Mouse (Mus musculus): ENCODE measurements at regions not wholly inside any gene's neighbourhood (a gene's known extent, or its start where the extent isn't known, plus 50 kb on each side); places are given as distances from the start of the nearest gene placed in this dataset.

GRCm38 (mm10) chr9:46586818-46587217 is 267.0 kb upstream of the 4931429L15Rik start:
- Histone ChIP-seq H3K27ac (ENCODE audit: insufficient read depth, low read length) (no peak overlapping the region), H3K4me1 (ENCODE audit: control insufficient read depth, insufficient read depth, low read length) (no peaks in the 10 kb centered on the region), H3K4me3 (replicated peaks; ENCODE audit: insufficient read depth, low read depth, low read length) (no peak overlapping the region), H3K27me3 (ENCODE audit: control insufficient read depth, insufficient read depth, low read length) (no peaks in the 10 kb centered on the region)
- 94% methylated on average over 8 of the region's 8 CpGs for WGBS
- TF ChIP-seq CTCF (IDR thresholded peaks at IDR 0.05; ENCODE audit: borderline replicate concordance, insufficient read depth, low read depth, low read length) (no peak), POLR2A (IDR thresholded peaks at IDR 0.05; ENCODE audit: borderline replicate concordance, insufficient read depth, low read length) (no peak)
- no peak for DNase-seq

GRCm38 (mm10) chr9:46581844-46582243 is 262.1 kb upstream of the 4931429L15Rik start:
- WGBS = 51% methylated on average over 4 of the region's 4 CpGs
- DNase-seq = no peak
- Histone ChIP-seq H3K27ac (ENCODE audit: insufficient read depth, low read length) (no peak overlapping the region), H3K27me3 (ENCODE audit: control insufficient read depth, insufficient read depth, low read length) (no peaks in the 10 kb centered on the region), H3K4me3 (replicated peaks; ENCODE audit: insufficient read depth, low read depth, low read length) (no peak overlapping the region), H3K4me1 (ENCODE audit: control insufficient read depth, insufficient read depth, low read length) (no peaks in the 10 kb centered on the region)
- TF ChIP-seq CTCF (IDR thresholded peaks at IDR 0.05; ENCODE audit: borderline replicate concordance, insufficient read depth, low read depth, low read length) = no peak
- no peak for TF ChIP-seq POLR2A (IDR thresholded peaks at IDR 0.05; ENCODE audit: borderline replicate concordance, insufficient read depth, low read length)

GRCm38 (mm10) chr9:46562301-46562700 is 242.5 kb upstream of the 4931429L15Rik start:
- WGBS = 97% methylated on average over 4 of the region's 4 CpGs
- no peaks in the 10 kb centered on the region for H3K27me3 ChIP-seq (ENCODE audit: control insufficient read depth, insufficient read depth, low read length)
- H3K4me1 ChIP-seq (ENCODE audit: control insufficient read depth, insufficient read depth, low read length) = no peaks in the 10 kb centered on the region
- no peak overlapping the region for H3K4me3 ChIP-seq (replicated peaks; ENCODE audit: insufficient read depth, low read depth, low read length)
- TF ChIP-seq POLR2A (IDR thresholded peaks at IDR 0.05; ENCODE audit: borderline replicate concordance, insufficient read depth, low read length) (no peak), CTCF (IDR thresholded peaks at IDR 0.05; ENCODE audit: borderline replicate concordance, insufficient read depth, low read depth, low read length) (no peak)
- H3K27ac ChIP-seq (ENCODE audit: insufficient read depth, low read length) = no peak overlapping the region
- no peak for DNase-seq

GRCm38 (mm10) chr9:46558481-46558880 is 238.7 kb upstream of the 4931429L15Rik start:
- peak in 1 of 2 experiments; percentile 42 for DNase-seq
- Histone ChIP-seq H3K4me1 (ENCODE audit: control insufficient read depth, insufficient read depth, low read length) (peaks cover 5% of the 10 kb centered on the region; the same call in 1 of the 2 replicates), H3K27me3 (ENCODE audit: control insufficient read depth, insufficient read depth, low read length) (no peaks in the 10 kb centered on the region), H3K4me3 (replicated peaks; ENCODE audit: insufficient read depth, low read depth, low read length) (no peak overlapping the region), H3K27ac (ENCODE audit: insufficient read depth, low read length) (no peak overlapping the region)
- TF ChIP-seq POLR2A (IDR thresholded peaks at IDR 0.05; ENCODE audit: borderline replicate concordance, insufficient read depth, low read length) = no peak
- no peak for TF ChIP-seq CTCF (IDR thresholded peaks at IDR 0.05; ENCODE audit: borderline replicate concordance, insufficient read depth, low read depth, low read length)
- 27% methylated on average over 5 of the region's 5 CpGs for WGBS

GRCm38 (mm10) chr9:46557781-46558180 is 238.0 kb upstream of the 4931429L15Rik start:
- Histone ChIP-seq H3K27me3 (ENCODE audit: control insufficient read depth, insufficient read depth, low read length) (no peaks in the 10 kb centered on the region), H3K27ac (ENCODE audit: insufficient read depth, low read length) (no peak overlapping the region), H3K4me1 (ENCODE audit: control insufficient read depth, insufficient read depth, low read length) (peaks cover 5% of the 10 kb centered on the region; the same call in 1 of the 2 replicates), H3K4me3 (replicated peaks; ENCODE audit: insufficient read depth, low read depth, low read length) (no peak overlapping the region)
- TF ChIP-seq POLR2A (IDR thresholded peaks at IDR 0.05; ENCODE audit: borderline replicate concordance, insufficient read depth, low read length) (no peak), CTCF (IDR thresholded peaks at IDR 0.05; ENCODE audit: borderline replicate concordance, insufficient read depth, low read depth, low read length) (no peak)
- WGBS = 76% methylated on average over 5 of the region's 5 CpGs
- no peak for DNase-seq

- DNase-seq = no peak
- Histone ChIP-seq H3K27me3 (ENCODE audit: control insufficient read depth, insufficient read depth, low read length) (no peaks in the 10 kb centered on the region), H3K27ac (ENCODE audit: insufficient read depth, low read length) (no peak overlapping the region), H3K4me1 (ENCODE audit: control insufficient read depth, insufficient read depth, low read length) (peaks cover 5% of the 10 kb centered on the region; the same call in 1 of the 2 replicates), H3K4me3 (replicated peaks; ENCODE audit: insufficient read depth, low read depth, low read length) (no peak overlapping the region)
- 58% methylated on average over 6 of the region's 6 CpGs for WGBS
- TF ChIP-seq POLR2A (IDR thresholded peaks at IDR 0.05; ENCODE audit: borderline replicate concordance, insufficient read depth, low read length) (no peak), CTCF (IDR thresholded peaks at IDR 0.05; ENCODE audit: borderline replicate concordance, insufficient read depth, low read depth, low read length) (no peak)
Observed at GRCm38 (mm10) chr9:46555156-46555555, 235.4 kb upstream of the 4931429L15Rik start.

- no peak for TF ChIP-seq CTCF (IDR thresholded peaks at IDR 0.05; ENCODE audit: borderline replicate concordance, insufficient read depth, low read depth, low read length)
- TF ChIP-seq POLR2A (IDR thresholded peaks at IDR 0.05; ENCODE audit: borderline replicate concordance, insufficient read depth, low read length) = no peak
- Histone ChIP-seq H3K27me3 (ENCODE audit: control insufficient read depth, insufficient read depth, low read length) (no peaks in the 10 kb centered on the region), H3K4me1 (ENCODE audit: control insufficient read depth, insufficient read depth, low read length) (peaks cover 5% of the 10 kb centered on the region; the same call in 1 of the 2 replicates), H3K4me3 (replicated peaks; ENCODE audit: insufficient read depth, low read depth, low read length) (no peak overlapping the region), H3K27ac (ENCODE audit: insufficient read depth, low read length) (no peak overlapping the region)
- WGBS = 90% methylated on average over 6 of the region's 6 CpGs
- no peak for DNase-seq
Observed at GRCm38 (mm10) chr9:46554586-46555152, 234.9 kb upstream of the 4931429L15Rik start.

GRCm38 (mm10) chr9:46549416-46549815 is 229.6 kb upstream of the 4931429L15Rik start:
- no peaks in the 10 kb centered on the region for H3K27me3 ChIP-seq (ENCODE audit: control insufficient read depth, insufficient read depth, low read length)
- peaks cover 5% of the 10 kb centered on the region; the same call in 1 of the 2 replicates for H3K4me1 ChIP-seq (ENCODE audit: control insufficient read depth, insufficient read depth, low read length)
- WGBS = 96% methylated on average over 4 of the region's 4 CpGs
- H3K4me3 ChIP-seq (replicated peaks; ENCODE audit: insufficient read depth, low read depth, low read length) = no peak overlapping the region
- DNase-seq = no peak
- no peak for TF ChIP-seq CTCF (IDR thresholded peaks at IDR 0.05; ENCODE audit: borderline replicate concordance, insufficient read depth, low read depth, low read length)
- no peak for TF ChIP-seq POLR2A (IDR thresholded peaks at IDR 0.05; ENCODE audit: borderline replicate concordance, insufficient read depth, low read length)
- H3K27ac ChIP-seq (ENCODE audit: insufficient read depth, low read length) = no peak overlapping the region

Measured in cerebellum, adult 2 months (tissue).